Mouse (Mus musculus) megakaryocyte progenitor cell, adult 5-6 weeks (primary cell): ENCODE results near the gene Bcar1. TPM values are rescaled to one million over a fixed set of nuclear protein-coding genes. Genes with fewer than 3 reads are reported as not detected.

Experiments used
- ATAC-seq: replicated peaks from 2 replicates; pipeline ENCODE4 v1.8.0; 2016; ENCODE audit warnings: mild to moderate bottlenecking, moderate TSS enrichment, inconsistent platforms; ENCODE audit not compliant: poor library complexity
- total RNA-seq, 2 experiments: library from RNA; stranded (forward) in 1 of 2; stranded (reverse) in 1 of 2; fragments of 157-497, 149-512 nt in 1 of 2; fragments of 200-1000 nt in 1 of 2; gene quantifications; 2 replicates each; pipeline versions ENCODE4 v1.2.3 to v1.2.4; 2015 to 2017

Bcar1 gene
- total RNA-seq (2015) = 0.15 TPM in 1 of 2 replicates, not detected in the other
- total RNA-seq (2017) = not detected in 2 replicates

GRCm38 (mm10) chr8:111743792-111744696 is at the start of gene Bcar1:
TSS of gene Bcar1 (minus strand) at chr8:111743809.
- no peak for ATAC-seq

GRCm38 (mm10) chr8:111789639-111790038 is 46.0 kb upstream of the Bcar1 start:
- ATAC-seq = no peak

- no peak for ATAC-seq
Observed at GRCm38 (mm10) chr8:111789200-111789599, 45.6 kb upstream of the Bcar1 start.

GRCm38 (mm10) chr8:111788497-111788896 is 44.9 kb upstream of the Bcar1 start:
- ATAC-seq = no peak

- ATAC-seq = no peak
Observed at GRCm38 (mm10) chr8:111788085-111788484, 44.5 kb upstream of the Bcar1 start.

GRCm38 (mm10) chr8:111787683-111788082 is 44.1 kb upstream of the Bcar1 start:
- ATAC-seq = no peak

- ATAC-seq = no peak
Observed at GRCm38 (mm10) chr8:111786701-111787588, 43.3 kb upstream of the Bcar1 start.

GRCm38 (mm10) chr8:111786116-111786515 is 42.5 kb upstream of the Bcar1 start:
- ATAC-seq = 0 out of 2 replicates have a peak, but pooled peaks have one; percentile 26

GRCm38 (mm10) chr8:111782671-111783394 is 39.2 kb upstream of the Bcar1 start:
- ATAC-seq = no peak

GRCm38 (mm10) chr8:111782161-111782560 is 38.6 kb upstream of the Bcar1 start:
- no peak for ATAC-seq

GRCm38 (mm10) chr8:111780697-111781424 is 37.3 kb upstream of the Bcar1 start:
- ATAC-seq = no peak

- ATAC-seq = no peak
Observed at GRCm38 (mm10) chr8:111779690-111780089, 36.1 kb upstream of the Bcar1 start.

- ATAC-seq = no peak
Observed at GRCm38 (mm10) chr8:111778801-111779200, 35.2 kb upstream of the Bcar1 start.

- ATAC-seq = 0 out of 2 replicates have a peak, but pooled peaks have one; percentile 26
Observed at GRCm38 (mm10) chr8:111776492-111776891, 32.9 kb upstream of the Bcar1 start.

GRCm38 (mm10) chr8:111775766-111776165 is 32.2 kb upstream of the Bcar1 start:
- ATAC-seq = no peak

- ATAC-seq = no peak
Observed at GRCm38 (mm10) chr8:111773476-111773875, 29.9 kb upstream of the Bcar1 start.

GRCm38 (mm10) chr8:111773057-111773456 is 29.4 kb upstream of the Bcar1 start:
- ATAC-seq = no peak

- ATAC-seq = no peak
Observed at GRCm38 (mm10) chr8:111772083-111772482, 28.5 kb upstream of the Bcar1 start.

- no peak for ATAC-seq
Observed at GRCm38 (mm10) chr8:111771625-111772020, 28.0 kb upstream of the Bcar1 start.
